Mouse (Mus musculus) intestine, postnatal 0 days (tissue): Measurements from ENCODE around the gene Rnf34. TPM values are rescaled to one million over a fixed set of nuclear protein-coding genes. Genes with fewer than 3 reads are reported as not detected.

Experiments
- ATAC-seq: fragments of 200-750 bp; cut with Nextera tagmentation; 2 replicates; pipeline ENCODE4 v1.8.0; 2017; ENCODE audit warnings: mild to moderate bottlenecking, moderate TSS enrichment, moderate library complexity
- H3K27ac ChIP-seq: fragments of 300-500 bp; sonication (generic); 2 replicates; pipeline ENCODE4 v1.5.1; 2014; ENCODE audit warnings: mild to moderate bottlenecking, low read depth, low read length, moderate library complexity
- H3K27me3 ChIP-seq: fragments of 300-500 bp; sonication (generic); replicated peaks from 2 replicates; pipeline ENCODE4 v1.6.1; 2014; ENCODE audit warnings: low read length, mixed read lengths; ENCODE audit not compliant: control insufficient read depth, insufficient read depth
- H3K36me3 ChIP-seq: fragments of 300-500 bp; sonication (generic); 2 replicates; pipeline ENCODE4 v1.6.1; 2014; ENCODE audit warnings: mild to moderate bottlenecking, moderate library complexity; ENCODE audit not compliant: control insufficient read depth, insufficient read depth
- H3K4me1 ChIP-seq: fragments of 300-500 bp; sonication (generic); replicated peaks from 2 replicates; pipeline ENCODE4 v1.6.1; 2014; ENCODE audit warnings: antibody characterized with exemption, low read length, mixed read lengths; ENCODE audit not compliant: control insufficient read depth, insufficient read depth
- H3K4me2 ChIP-seq: fragments of 300-500 bp; sonication (generic); replicated peaks from 2 replicates; pipeline ENCODE4 v1.6.1; 2014; ENCODE audit warnings: low read depth, mild to moderate bottlenecking, moderate library complexity
- H3K4me3 ChIP-seq: fragments of 300-500 bp; sonication (generic); 2 replicates; pipeline ENCODE4 v1.5.1; 2014; ENCODE audit warnings: low read depth, low read length
- H3K9ac ChIP-seq: fragments of 300-500 bp; sonication (generic); 2 replicates; pipeline ENCODE4 v1.6.1; 2014; ENCODE audit warnings: mild to moderate bottlenecking, low read depth, low read length
- H3K9me3 ChIP-seq: fragments of 300-500 bp; sonication (generic); 2 replicates; pipeline ENCODE4 v1.6.1; 2016; ENCODE audit warnings: mixed run types; ENCODE audit not compliant: control insufficient read depth
- CTCF ChIP-seq: sonication (generic); IDR thresholded peaks from 2 replicates; pipeline ENCODE4 v1.5.1; 2016; ENCODE audit warnings: low read depth, mild to moderate bottlenecking, control low read depth, antibody characterized with exemption, moderate library complexity
- WGBS: fragments of 180-500 bp; shearing (Covaris S2); extraction: QIAGEN DNeasy Blood & Tissue Kit; methylation state at CpG from one replicate; pipeline ENCODE4 v1.1.7; 2014; 5-methylcytosine and 5-hydroxymethylcytosine counted together
- polyA plus RNA-seq: library from polyadenylated mRNA; unstranded; fragments of >200 nt; fragmentation: Nextera tagmentation; extraction: Ambion mirVana; gene quantifications from 2 replicates; pipeline ENCODE4 v1.2.1, GENCODE M21; 2015

Gene Rnf34
- polyA plus RNA-seq, 1 experiment from 2014 or later = 18.3 TPM

DNA sequence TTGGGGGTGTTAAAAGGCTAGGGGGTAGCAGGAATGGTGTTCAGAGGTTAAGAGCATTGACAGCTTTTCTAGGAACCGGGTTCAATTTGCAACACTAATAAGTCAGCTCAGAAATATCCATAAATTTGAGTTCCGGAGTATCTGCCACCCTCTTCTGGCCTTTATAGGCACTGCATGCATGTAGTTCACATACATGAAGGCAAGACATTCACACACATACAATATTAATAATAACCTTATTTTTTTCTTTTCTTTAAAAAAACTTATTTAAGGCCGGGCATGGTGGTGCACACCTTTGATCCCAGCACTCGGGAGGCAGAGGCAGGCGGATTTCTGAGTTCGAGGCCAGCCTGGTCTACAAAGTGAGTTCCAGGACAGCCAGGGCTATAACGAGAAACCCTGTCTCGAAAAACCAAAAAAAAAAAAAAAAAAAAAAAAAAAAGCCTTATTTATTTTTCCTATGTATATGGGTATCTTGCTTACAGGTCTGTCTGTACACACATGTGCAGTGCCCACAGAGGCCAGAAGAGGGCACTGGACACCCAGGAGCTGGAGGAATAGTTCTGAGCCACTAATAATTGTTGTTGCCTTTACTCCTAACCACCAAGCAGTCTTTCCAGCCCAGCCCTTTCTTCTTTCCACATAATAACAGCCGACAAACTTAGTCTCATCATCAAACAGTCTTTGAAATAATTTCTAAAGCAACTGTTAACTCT is 38.3 kb upstream of the Rnf34 start:
- no peak overlapping the region for H3K27ac ChIP-seq
- H3K4me3 ChIP-seq = no peak overlapping the region
- TF ChIP-seq CTCF = peak; percentile 77
- 93% methylated on average over 9 of the region's 9 CpGs for whole genome bisulfite sequencing
- H3K36me3 ChIP-seq = peaks cover 66% of the 10 kb centered on the region
- no peak overlapping the region for H3K4me2 ChIP-seq
- no peaks in the 10 kb centered on the region for H3K27me3 ChIP-seq
- H3K9ac ChIP-seq = no peak overlapping the region
- no peaks in the 10 kb centered on the region for H3K4me1 ChIP-seq
- no peaks in the 10 kb centered on the region for H3K9me3 ChIP-seq
- peak; percentile 3; the same call in 1 of the 2 replicates for ATAC-seq

DNA sequence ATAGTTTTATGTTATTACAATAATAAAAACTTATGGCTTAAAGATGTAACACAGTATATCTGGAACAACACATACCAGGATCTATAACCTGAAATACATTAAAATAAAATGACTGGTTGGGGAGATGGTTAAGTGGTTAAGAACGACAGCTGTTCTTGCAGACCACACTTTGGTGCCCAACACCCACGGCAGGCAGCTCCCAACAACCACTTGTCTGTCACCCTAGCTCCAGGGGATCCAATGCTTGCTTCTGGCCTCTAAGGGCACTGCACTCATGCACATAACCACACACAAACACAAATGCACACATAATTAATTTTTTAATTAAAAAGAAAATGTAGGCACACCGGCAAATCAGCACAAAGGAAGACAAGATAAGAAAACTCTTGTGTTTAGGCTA is 37.1 kb upstream of the Rnf34 start:
- Histone ChIP-seq H3K9ac (no peak overlapping the region), H3K4me2 (no peak overlapping the region), H3K27ac (no peak overlapping the region), H3K36me3 (peaks cover 65% of the 10 kb centered on the region), H3K4me3 (no peak overlapping the region), H3K4me1 (no peaks in the 10 kb centered on the region), H3K27me3 (no peaks in the 10 kb centered on the region), H3K9me3 (no peaks in the 10 kb centered on the region)
- WGBS = 89% methylated on average over 3 of the region's 3 CpGs
- no peak for TF ChIP-seq CTCF
- no peak for ATAC-seq

DNA sequence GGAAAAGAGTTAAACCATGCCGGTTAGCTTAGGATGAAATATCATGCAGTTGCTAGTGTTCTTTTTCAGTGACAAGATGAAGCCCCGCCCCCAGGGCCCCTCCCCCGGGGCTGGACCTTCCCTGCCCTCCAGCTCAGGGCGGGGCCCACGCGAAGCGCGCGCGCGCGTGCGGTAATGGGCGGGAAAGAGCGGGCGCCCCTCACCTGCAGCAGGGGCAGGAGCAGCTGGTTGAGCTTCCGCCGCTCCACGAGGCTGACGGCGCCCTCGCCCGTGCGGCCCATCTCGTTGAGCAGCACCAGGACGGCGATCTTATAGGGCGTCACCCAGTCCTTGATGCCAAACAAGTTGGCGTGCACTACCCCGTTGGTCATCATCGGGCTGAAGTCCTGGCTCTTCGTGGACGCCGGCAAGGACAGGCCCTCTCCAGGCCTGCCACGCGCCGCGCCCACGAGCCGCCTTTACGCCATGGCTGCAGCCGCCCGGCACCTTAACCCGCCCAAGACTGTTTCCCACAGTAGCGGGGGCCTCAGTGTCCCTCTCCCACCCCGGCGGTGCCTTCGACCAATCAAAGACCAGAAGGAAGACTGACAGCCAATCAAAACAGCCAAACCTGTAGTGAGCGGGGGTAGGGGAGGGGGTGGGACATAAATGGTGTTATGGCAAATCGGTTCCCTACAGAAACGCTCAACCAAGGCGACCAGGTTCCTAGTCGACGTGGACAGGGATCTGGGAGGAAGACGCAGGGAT is 28.9 kb upstream of the Rnf34 start, which contains the start of gene Anapc5:
TSS of gene Anapc5 (minus strand) at position 563 of the 747 bp plus-strand sequence.
- no peaks in the 10 kb centered on the region for H3K27me3 ChIP-seq
- peak within 1 kb of the TSS; percentile 74 for H3K4me2 ChIP-seq
- peak; percentile 99 for ATAC-seq
- H3K4me1 ChIP-seq = no peaks in the 10 kb centered on the region
- H3K27ac ChIP-seq = peak within 1 kb of the TSS; percentile 95
- H3K9ac ChIP-seq = peak within 1 kb of the TSS; percentile 77
- H3K4me3 ChIP-seq = peak within 1 kb of the TSS; percentile 82
- under 1% methylated on average over 55 of the region's 55 CpGs for WGBS
- peak; percentile 4; the same call in 1 of the 2 replicates for TF ChIP-seq CTCF
- H3K9me3 ChIP-seq = no peaks in the 10 kb centered on the region
- peaks cover 32% of the 10 kb centered on the region for H3K36me3 ChIP-seq

DNA sequence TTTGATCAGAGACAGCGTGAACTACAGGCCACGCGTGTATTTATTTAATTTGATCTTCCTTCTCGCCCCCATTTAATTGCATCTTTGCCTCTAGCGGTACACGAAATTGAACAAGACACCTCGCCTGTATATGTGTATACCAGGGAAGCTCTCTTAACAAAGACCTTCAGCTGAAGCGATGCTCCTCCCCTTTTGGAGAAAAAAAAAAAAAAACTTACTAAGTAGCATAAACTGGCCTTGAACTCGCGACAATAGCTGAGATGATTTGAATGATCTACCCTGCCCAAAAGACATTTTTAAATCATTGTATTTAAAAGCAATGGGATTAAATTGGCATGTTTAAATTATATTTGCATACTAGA is 28.3 kb upstream of the Rnf34 start:
- Histone ChIP-seq H3K9ac (peak overlapping the region; percentile 77), H3K4me2 (peak overlapping the region; percentile 74), H3K4me3 (peak overlapping the region; percentile 82), H3K9me3 (no peaks in the 10 kb centered on the region), H3K4me1 (no peaks in the 10 kb centered on the region), H3K27ac (peak overlapping the region; percentile 95), H3K27me3 (no peaks in the 10 kb centered on the region), H3K36me3 (peaks cover 27% of the 10 kb centered on the region)
- under 1% methylated on average over 10 of the region's 10 CpGs for WGBS
- peak; percentile 29 for ATAC-seq
- TF ChIP-seq CTCF = no peak

DNA sequence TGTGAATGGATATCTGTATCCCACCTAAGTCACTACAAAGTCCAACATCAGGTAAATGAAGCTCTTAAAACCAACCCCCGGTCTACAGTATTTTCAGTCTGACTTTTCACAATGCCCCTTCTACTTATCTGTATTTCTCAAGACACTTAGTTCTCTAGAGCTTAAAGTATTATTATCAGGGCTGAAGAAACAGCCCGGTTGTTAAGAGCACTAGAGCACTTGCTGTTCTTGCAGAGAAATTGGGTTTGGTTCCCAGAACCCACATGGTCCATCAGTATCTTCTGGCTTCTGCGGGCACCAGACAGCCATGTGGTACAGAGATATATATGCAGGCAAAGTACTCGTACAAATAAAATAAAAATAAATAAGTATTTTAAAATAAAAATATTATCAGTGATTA is 27.4 kb upstream of the Rnf34 start:
- Histone ChIP-seq H3K4me2 (no peak overlapping the region), H3K4me3 (no peak overlapping the region), H3K4me1 (no peaks in the 10 kb centered on the region), H3K9me3 (no peaks in the 10 kb centered on the region), H3K9ac (no peak overlapping the region), H3K36me3 (peaks cover 18% of the 10 kb centered on the region), H3K27ac (no peak overlapping the region), H3K27me3 (no peaks in the 10 kb centered on the region)
- TF ChIP-seq CTCF = no peak
- no peak for ATAC-seq
- WGBS = 89% methylated on average over 4 of the region's 4 CpGs

DNA sequence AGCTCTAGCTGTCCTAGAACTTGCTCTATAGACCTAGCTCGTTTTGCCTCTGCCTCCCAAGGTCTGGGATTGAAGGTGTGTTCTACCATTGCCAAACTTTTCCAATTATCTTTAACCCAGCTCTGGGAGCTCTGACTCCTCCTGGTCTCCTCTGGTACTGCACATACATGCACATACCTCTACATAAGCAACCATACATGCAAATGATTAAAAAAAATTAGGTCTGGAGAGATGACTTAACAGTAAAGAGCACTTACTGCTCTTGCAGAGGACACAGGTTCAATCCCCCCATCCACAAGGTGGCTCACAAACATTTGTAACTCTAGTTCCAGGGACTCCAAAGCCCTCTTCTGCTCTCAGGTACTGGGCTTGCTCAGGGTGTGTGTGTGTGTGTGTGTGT is 25.9 kb upstream of the Rnf34 start:
- peak; percentile 39; the same call in 1 of the 2 replicates for TF ChIP-seq CTCF
- no peaks in the 10 kb centered on the region for H3K9me3 ChIP-seq
- WGBS = 78% methylated on average over 1 of the region's 1 CpGs
- H3K36me3 ChIP-seq = peaks cover 4% of the 10 kb centered on the region; the same call in 1 of the 2 replicates
- no peak overlapping the region for H3K9ac ChIP-seq
- H3K4me3 ChIP-seq = no peak overlapping the region
- no peak for ATAC-seq
- H3K27me3 ChIP-seq = no peaks in the 10 kb centered on the region
- no peaks in the 10 kb centered on the region for H3K4me1 ChIP-seq
- H3K4me2 ChIP-seq = no peak overlapping the region
- H3K27ac ChIP-seq = no peak overlapping the region
